Mouse (Mus musculus) embryonic facial prominence, embryonic 11.5 days (tissue): ENCODE results near the gene Syt14. TPM values are rescaled to one million over a fixed set of nuclear protein-coding genes. Genes with fewer than 3 reads are reported as not detected.

Experiments used
- ATAC-seq: fragments of 200-750 bp; cut with Nextera tagmentation; replicated peaks from 2 replicates; pipeline ENCODE4 v1.8.0; 2017; ENCODE audit warnings: low read depth; ENCODE audit not compliant: insufficient number of reproducible peaks, low FRiP score, low TSS enrichment
- DNase-seq: peaks from one replicate; pipeline ENCODE4 v3.0.0-alpha.2; 2015; ENCODE audit warnings: low spot score
- H3K27ac ChIP-seq: fragments of 300-500 bp; sonication (generic); replicated peaks from 2 replicates; pipeline ENCODE4 v1.5.1; 2014; ENCODE audit warnings: mild to moderate bottlenecking, low read depth, low read length, control low read depth
- H3K27me3 ChIP-seq: fragments of 300-500 bp; sonication (generic); 2 replicates; pipeline ENCODE4 v1.6.1; 2014; ENCODE audit warnings: mild to moderate bottlenecking, low read length, moderate library complexity, mixed read lengths; ENCODE audit not compliant: control insufficient read depth, insufficient read depth
- H3K36me3 ChIP-seq: fragments of 300-500 bp; sonication (generic); replicated peaks from 2 replicates; pipeline ENCODE4 v1.6.1; 2014; ENCODE audit warnings: low read depth, mild to moderate bottlenecking, low read length, moderate library complexity, mixed read lengths; ENCODE audit not compliant: control insufficient read depth, insufficient read depth
- H3K4me1 ChIP-seq: fragments of 300-500 bp; sonication (generic); 2 replicates; pipeline ENCODE4 v1.6.1; 2014; ENCODE audit warnings: low read length, mixed read lengths; ENCODE audit not compliant: control insufficient read depth, insufficient read depth
- H3K4me2 ChIP-seq: fragments of 300-500 bp; sonication (generic); 2 replicates; pipeline ENCODE4 v1.6.1; 2014; ENCODE audit warnings: low read depth, mild to moderate bottlenecking, control low read depth, low read length, moderate library complexity
- H3K4me3 ChIP-seq: fragments of 300-500 bp; sonication (generic); 2 replicates; pipeline ENCODE4 v1.5.1; 2014; ENCODE audit warnings: low read depth, low read length, control low read depth
- H3K9ac ChIP-seq: fragments of 300-500 bp; sonication (generic); replicated peaks from 2 replicates; pipeline ENCODE4 v1.6.1; 2014; ENCODE audit warnings: mild to moderate bottlenecking, control low read depth, low read length
- H3K9me3 ChIP-seq: fragments of 300-500 bp; sonication (generic); replicated peaks from 2 replicates; pipeline ENCODE4 v1.6.1; 2016; ENCODE audit warnings: mild to moderate bottlenecking, low read length, inconsistent platforms, mixed read lengths; ENCODE audit not compliant: control insufficient read depth
- WGBS: fragments of 180-500 bp; shearing (Covaris S2); extraction: QIAGEN DNeasy Blood & Tissue Kit; methylation state at CpG from one replicate; pipeline ENCODE4 v1.1.7; 2014; 5-methylcytosine and 5-hydroxymethylcytosine counted together
- polyA plus RNA-seq: library from polyadenylated mRNA; unstranded; fragments of >200 nt; fragmentation: Nextera tagmentation; extraction: Ambion mirVana; gene quantifications from 2 replicates; pipeline ENCODE4 v1.2.1, GENCODE M21; 2014

The Syt14 gene
- polyA plus RNA-seq, 1 experiment from 2014 or later, result 5.9 TPM

- no peaks in the 10 kb centered on the region for H3K9me3 ChIP-seq
- peaks cover 3% of the 10 kb centered on the region; the same call in 1 of the 2 replicates for H3K36me3 ChIP-seq
- H3K27me3 ChIP-seq, result no peaks in the 10 kb centered on the region
- peaks cover 12% of the 10 kb centered on the region; the same call in 1 of the 2 replicates for H3K4me1 ChIP-seq
- no peak for DNase-seq
- peak overlapping the region; percentile 66 for H3K27ac ChIP-seq
- peak overlapping the region; percentile 40 for H3K4me2 ChIP-seq
- no peak for ATAC-seq
- H3K9ac ChIP-seq, result no peak overlapping the region; the same call in 1 of the 2 replicates
- H3K4me3 ChIP-seq, result peak overlapping the region; percentile 7; the same call in 1 of the 2 replicates
These were observed 183.5 kb downstream of the Syt14 start for GRCm38 (mm10) chr1:192852047-192852446.

- 6% methylated on average over 6 of the region's 6 CpGs for WGBS
- H3K4me2 ChIP-seq, result peak overlapping the region; percentile 40
- peak overlapping the region; percentile 7; the same call in 1 of the 2 replicates for H3K4me3 ChIP-seq
- H3K9ac ChIP-seq, result no peak overlapping the region; the same call in none of the 2 replicates
- no peaks in the 10 kb centered on the region for H3K27me3 ChIP-seq
- ATAC-seq (no peak), DNase-seq (peak; percentile 73)
- peaks cover 12% of the 10 kb centered on the region; the same call in 1 of the 2 replicates for H3K4me1 ChIP-seq
- H3K36me3 ChIP-seq, result peaks cover 3% of the 10 kb centered on the region; the same call in 1 of the 2 replicates
- H3K9me3 ChIP-seq, result no peaks in the 10 kb centered on the region
- peak overlapping the region; percentile 66 for H3K27ac ChIP-seq
These were observed 183.9 kb downstream of the Syt14 start for GRCm38 (mm10) chr1:192851640-192852039.

GRCm38 (mm10) chr1:192851126-192851525 lies 184.4 kb downstream of the Syt14 start:
- H3K9me3 ChIP-seq, result no peaks in the 10 kb centered on the region
- peak overlapping the region; percentile 7; the same call in 1 of the 2 replicates for H3K4me3 ChIP-seq
- no peaks in the 10 kb centered on the region for H3K27me3 ChIP-seq
- peaks cover 3% of the 10 kb centered on the region; the same call in 1 of the 2 replicates for H3K36me3 ChIP-seq
- peaks cover 10% of the 10 kb centered on the region; the same call in 1 of the 2 replicates for H3K4me1 ChIP-seq
- peak overlapping the region; percentile 32 for H3K9ac ChIP-seq
- no peak for ATAC-seq
- DNase-seq, result peak; percentile 36
- 0% methylated on average over 2 of the region's 2 CpGs for WGBS
- peak overlapping the region; percentile 40 for H3K4me2 ChIP-seq
- H3K27ac ChIP-seq, result peak overlapping the region; percentile 66

GRCm38 (mm10) chr1:192849616-192850015 lies 186.0 kb downstream of the Syt14 start:
- WGBS, result 77% methylated on average over 5 of the region's 5 CpGs
- Histone ChIP-seq H3K9me3 (no peaks in the 10 kb centered on the region), H3K36me3 (peaks cover 3% of the 10 kb centered on the region; the same call in 1 of the 2 replicates), H3K9ac (no peak overlapping the region), H3K27ac (no peak overlapping the region), H3K4me3 (no peak overlapping the region), H3K4me1 (peaks cover 10% of the 10 kb centered on the region; the same call in 1 of the 2 replicates), H3K27me3 (no peaks in the 10 kb centered on the region), H3K4me2 (no peak overlapping the region)
- no peak for DNase-seq
- no peak for ATAC-seq

GRCm38 (mm10) chr1:192847254-192847653 lies 188.3 kb downstream of the Syt14 start:
- no peaks in the 10 kb centered on the region for H3K27me3 ChIP-seq
- DNase-seq, result no peak
- H3K4me1 ChIP-seq, result peaks cover 9% of the 10 kb centered on the region; the same call in 1 of the 2 replicates

More at GRCm38 (mm10) chr1:192847254-192847653, 188.3 kb downstream of the Syt14 start:
- ATAC-seq, result no peak
- H3K4me2 ChIP-seq, result no peak overlapping the region
- no peak overlapping the region for H3K27ac ChIP-seq
- H3K4me3 ChIP-seq, result no peak overlapping the region
- H3K9me3 ChIP-seq, result no peaks in the 10 kb centered on the region
- H3K9ac ChIP-seq, result no peak overlapping the region
- 29% methylated on average over 3 of the region's 3 CpGs for WGBS
- H3K36me3 ChIP-seq, result peaks cover 3% of the 10 kb centered on the region; the same call in 1 of the 2 replicates

Other genes with a start within 250 kb of the Syt14 start
- 44.1 and 52.1 TPM in 2 replicates for gene Sertad4, start 180.0 kb downstream of the Syt14 start, polyA plus RNA-seq
- 8.6 and 11.1 TPM in 2 replicates for gene Diexf, start 94.5 kb upstream of the Syt14 start, polyA plus RNA-seq
- 15.4 and 16.1 TPM in 2 replicates for gene Irf6, start 117.3 kb upstream of the Syt14 start, polyA plus RNA-seq
- gene A130010J15Rik, start 132.3 kb upstream of the Syt14 start, polyA plus RNA-seq, result 17.6 and 18.0 TPM in 2 replicates
- 1.5 and 1.7 TPM in 2 replicates for gene Traf3ip3, start 165.9 kb upstream of the Syt14 start, polyA plus RNA-seq
- gene Lamb3, start 171.9 kb upstream of the Syt14 start, polyA plus RNA-seq, result 0.97 and 1.1 TPM in 2 replicates
- gene Hsd11b1, start 228.3 kb upstream of the Syt14 start, polyA plus RNA-seq, result 0.46 TPM in 1 of 2 replicates, not detected in the other
- 8.7 and 8.9 TPM in 2 replicates for gene G0s2, start 237.4 kb upstream of the Syt14 start, polyA plus RNA-seq